Mouse (Mus musculus): ENCODE measurements around the gene Atg10.
"Not testable (repeated sequence)": the region's sequence is repeated elsewhere in the genome, so short reads cannot be mapped to it uniquely, and the experiment has no call there.

Atg10 gene

DNA sequence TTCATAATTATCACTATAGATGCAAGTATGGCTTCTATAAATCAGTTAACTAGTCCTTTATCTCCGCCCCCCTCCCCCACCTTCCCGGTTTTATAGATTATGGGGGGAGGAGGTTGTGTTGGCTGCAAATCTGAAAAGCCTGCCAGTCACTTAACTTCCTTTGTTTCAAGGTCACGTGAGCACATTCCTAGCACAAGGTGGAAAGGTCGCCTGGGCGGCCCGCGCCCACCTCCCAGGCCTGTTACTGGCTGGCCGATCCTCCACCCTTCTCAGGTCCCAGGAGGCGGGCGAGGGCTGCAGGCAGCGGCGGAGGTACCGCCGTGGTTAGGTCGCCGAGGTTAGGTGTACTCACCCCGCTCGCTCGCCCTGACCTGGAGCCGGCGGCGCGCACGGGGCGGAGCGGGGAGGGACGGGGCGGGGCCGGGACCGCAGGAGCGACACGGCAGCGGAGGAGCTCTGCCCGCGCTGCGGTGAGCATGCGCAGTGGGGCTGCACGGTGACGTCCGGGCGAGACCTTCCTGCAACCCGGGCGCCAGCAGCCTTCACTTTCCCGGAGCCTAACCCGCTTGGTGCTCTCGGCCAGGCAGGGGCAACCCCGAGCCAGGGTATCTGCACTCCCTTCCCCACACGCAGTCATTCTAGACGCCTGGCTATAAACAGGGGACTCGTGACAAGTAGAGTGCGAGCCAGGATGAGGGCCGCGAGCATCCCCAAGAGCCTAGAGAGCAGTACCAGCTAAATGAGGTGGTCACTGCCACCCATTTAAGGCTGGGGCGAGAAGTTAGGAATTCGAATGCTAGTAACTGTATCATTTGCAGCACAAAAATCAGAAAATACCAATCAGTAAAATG is at the start of gene Atg10:
Atg10 (minus strand) TSS at position 382 of the 851 bp plus-strand sequence.
- DNase-seq (ENCODE audit: low read depth): peak; percentile 97

GRCm38 (mm10) chr13:91252406-91252805 is 28.6 kb upstream of the Atg10 start:
- no peak for DNase-seq (ENCODE audit: low read depth)

- DNase-seq (ENCODE audit: low read depth): no peak
Observed at GRCm38 (mm10) chr13:91251636-91252035, 27.9 kb upstream of the Atg10 start.

- not testable (repeated sequence) for DNase-seq (ENCODE audit: low read depth)
Observed at GRCm38 (mm10) chr13:91250050-91250449, 26.3 kb upstream of the Atg10 start.

GRCm38 (mm10) chr13:91246472-91246871 is 22.7 kb upstream of the Atg10 start:
- no peak for DNase-seq (ENCODE audit: low read depth)

DNA sequence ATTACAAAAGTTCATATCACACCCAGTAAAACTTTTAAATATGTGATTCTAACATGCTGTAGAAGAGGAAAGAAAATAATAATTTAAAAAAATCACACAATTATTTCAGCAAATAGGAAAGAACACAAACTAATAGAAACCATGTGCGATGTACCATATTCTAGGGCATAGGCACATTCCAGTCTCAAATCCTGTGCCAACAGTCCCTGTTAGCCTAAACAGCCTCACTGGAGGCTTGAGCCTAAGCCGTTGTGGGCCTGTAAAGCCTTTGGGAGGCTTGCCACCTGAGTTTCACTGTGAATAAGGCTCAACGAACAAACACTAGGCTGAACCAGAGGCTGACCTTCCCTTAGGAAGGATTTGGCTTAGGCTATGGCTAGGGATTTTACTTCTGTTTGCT is 14.2 kb upstream of the Atg10 start:
- DNase-seq (ENCODE audit: low read depth): no peak

- DNase-seq (ENCODE audit: low read depth): no peak
Observed at GRCm38 (mm10) chr13:91236884-91237283, 13.1 kb upstream of the Atg10 start.

DNA sequence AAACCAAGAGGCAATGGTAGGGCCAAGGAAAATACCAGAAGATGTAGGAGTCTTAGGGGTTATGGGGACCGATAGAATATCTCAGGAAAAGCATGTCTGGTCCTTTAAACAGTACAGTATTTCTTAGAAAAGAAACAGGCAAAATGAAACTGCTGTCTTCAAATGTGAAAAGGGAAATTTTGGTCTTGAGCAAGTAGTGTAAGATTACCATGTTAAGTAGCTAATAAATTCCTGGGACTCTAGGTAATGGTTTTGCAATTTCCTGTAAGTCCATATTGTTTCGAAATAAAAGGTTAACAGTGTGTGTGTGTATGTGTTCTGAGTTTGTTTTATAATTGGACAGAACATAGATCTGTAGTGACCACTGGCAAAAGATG is 658 bp upstream of the Atg10 start:
- DNase-seq (ENCODE audit: low read depth): no peak

DNA sequence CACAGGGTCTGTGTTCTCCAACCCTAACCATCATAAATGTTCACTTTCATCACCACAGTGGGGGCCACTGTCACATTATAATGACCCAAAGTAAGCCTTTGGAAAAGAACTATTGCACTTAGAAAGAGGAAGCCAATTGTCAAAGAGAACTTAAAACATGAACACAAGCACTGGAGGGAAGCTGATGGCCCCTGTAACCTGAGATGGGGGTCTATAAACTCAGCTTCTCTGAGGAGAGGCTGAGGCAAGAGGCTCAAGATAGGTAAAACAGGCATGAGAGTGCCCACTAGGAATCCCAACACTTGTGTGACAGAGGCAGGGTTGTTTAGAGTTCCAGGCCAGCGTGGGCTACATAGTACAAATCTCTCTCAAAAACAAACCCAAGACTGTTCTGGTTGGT is 705 bp downstream of the Atg10 start:
- no peak for DNase-seq (ENCODE audit: low read depth)

GRCm38 (mm10) chr13:91221696-91222095 is 2.1 kb downstream of the Atg10 start:
- DNase-seq (ENCODE audit: low read depth): no peak

- DNase-seq (ENCODE audit: low read depth): no peak
Observed at GRCm38 (mm10) chr13:91217691-91218090, 6.1 kb downstream of the Atg10 start.

GRCm38 (mm10) chr13:91216656-91217205 is 7.0 kb downstream of the Atg10 start:
- DNase-seq (ENCODE audit: low read depth): peak; percentile 18

DNA sequence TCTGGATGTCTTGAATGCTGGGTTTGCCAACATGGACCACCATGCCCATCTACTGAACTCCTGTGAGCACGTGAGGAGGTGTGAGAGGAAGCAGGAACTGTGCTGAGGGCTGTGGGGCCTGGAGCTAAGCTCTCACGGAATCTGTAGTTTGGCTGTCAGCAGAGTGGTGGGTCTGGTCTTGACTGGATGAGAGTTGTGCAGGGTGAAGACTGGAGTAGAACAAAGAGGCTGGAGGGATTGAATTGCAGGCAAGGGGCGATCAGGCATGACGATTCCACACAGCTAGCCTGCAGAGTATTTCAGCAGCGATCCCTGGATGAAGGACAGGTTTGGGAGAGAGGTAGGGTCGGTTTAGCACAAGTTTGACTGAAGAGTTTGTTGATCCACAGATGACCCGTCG is 10.8 kb downstream of the Atg10 start:
- DNase-seq (ENCODE audit: low read depth): no peak

DNA sequence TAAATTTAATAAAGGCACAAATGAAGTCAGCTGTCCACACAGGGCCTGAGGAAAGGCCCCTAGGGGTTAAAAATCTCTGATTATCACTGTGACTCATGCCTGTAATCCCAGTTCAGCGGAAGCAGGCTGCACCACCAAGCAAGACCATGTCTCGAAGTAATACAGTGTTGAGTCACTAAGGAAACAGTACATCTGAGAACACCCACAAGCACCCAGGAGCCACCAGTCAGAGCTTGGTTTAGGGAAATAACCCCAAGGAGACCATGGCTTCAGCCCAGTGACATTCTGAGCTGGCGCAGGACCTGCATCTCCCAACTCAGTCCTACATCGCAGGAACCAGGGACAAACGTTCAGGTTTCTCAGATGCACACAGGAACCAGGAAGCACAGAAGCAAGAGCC is 17.5 kb downstream of the Atg10 start:
- peak; percentile 15 for DNase-seq (ENCODE audit: low read depth)

DNA sequence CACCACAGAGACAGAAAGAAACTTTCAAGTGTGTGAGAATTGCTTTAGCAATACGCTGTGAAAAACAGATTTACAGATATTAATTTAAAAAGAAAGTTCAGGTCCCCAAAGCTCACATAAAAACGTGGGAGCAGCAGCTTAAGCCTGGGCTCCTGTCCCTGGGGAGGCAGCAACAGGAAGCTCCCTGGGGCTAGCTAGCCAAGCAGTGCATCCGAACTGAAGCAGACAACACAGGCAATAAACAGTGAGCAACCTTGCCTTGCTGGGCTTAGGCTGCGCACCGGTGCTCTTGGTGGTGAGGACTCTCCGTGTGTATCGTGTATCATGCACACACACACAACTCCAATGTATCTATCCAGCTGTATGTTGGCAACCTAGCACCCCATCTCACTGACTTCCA is 21.2 kb downstream of the Atg10 start:
- DNase-seq (ENCODE audit: low read depth): no peak

- DNase-seq (ENCODE audit: low read depth): no peak
Observed at GRCm38 (mm10) chr13:91187378-91188234, 36.2 kb downstream of the Atg10 start.

DNA sequence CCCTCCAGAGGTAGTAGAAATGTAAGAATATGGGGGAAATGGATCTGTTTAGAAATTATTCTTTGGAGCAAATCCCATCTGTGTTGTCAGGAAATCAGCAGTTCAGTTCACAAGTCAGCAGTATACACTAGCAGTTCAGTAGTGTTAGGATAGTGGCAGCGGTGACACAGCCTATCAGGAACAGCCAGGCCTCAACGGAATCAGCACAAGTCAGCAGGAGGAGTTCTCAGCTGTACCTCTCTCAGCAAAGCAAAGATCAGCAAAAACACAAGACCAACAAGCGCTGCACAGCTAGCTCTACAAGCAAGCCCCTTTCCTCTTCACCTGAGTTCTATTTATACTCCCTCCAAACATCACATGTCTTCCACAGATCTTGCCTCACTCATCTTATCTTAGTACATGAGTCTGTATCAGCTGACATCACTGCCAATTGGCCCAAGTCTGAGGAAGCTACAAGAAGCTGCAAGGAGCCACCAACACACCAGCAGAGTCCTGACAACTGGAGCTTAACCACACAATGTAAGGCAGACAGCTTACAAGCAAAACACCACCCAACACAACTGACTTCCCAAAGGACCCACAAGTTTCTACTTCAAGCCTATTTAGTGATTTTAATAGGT is 38.4 kb downstream of the Atg10 start:
- no peak for DNase-seq (ENCODE audit: low read depth)

GRCm38 (mm10) chr13:91184226-91184625 is 39.5 kb downstream of the Atg10 start:
- no peak for DNase-seq (ENCODE audit: low read depth)

DNA sequence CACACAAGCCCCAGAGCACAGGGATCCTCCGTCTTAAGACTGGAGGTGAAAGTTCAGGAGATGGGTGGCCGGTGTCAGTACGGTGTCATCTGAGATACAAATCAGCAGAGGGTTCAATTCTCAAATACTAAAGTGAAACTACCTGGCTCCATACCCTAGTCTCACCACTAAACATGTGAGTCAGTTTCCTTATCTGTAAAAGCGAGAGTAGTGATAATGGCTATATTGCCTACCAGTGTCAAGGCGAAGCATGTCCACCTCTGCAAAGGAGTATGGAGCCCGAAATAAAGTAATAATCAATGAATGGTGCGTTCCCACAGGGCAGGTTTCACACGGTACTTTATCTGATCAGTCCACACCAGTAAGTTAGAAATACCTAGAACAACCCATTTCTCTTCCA is 43.4 kb downstream of the Atg10 start:
- peak; percentile 33 for DNase-seq (ENCODE audit: low read depth)

- no peak for DNase-seq (ENCODE audit: low read depth)
Observed at GRCm38 (mm10) chr13:91179174-91179899, 44.4 kb downstream of the Atg10 start.

GRCm38 (mm10) chr13:91178428-91179160 is 45.2 kb downstream of the Atg10 start:
- peak; percentile 15 for DNase-seq (ENCODE audit: low read depth)

All from induced T-regulatory cell, adult 2 months (primary cell).